Mouse (Mus musculus) CH12.LX (cell line): ENCODE measurements around the gene Cdh13.

Source experiments
- CHD2 ChIP-seq: IDR thresholded peaks from 2 replicates; pipeline ENCODE4 v1.6.1; 2011; ENCODE audit warnings: low read length, improper control_type of control experiment
- MAZ ChIP-seq: IDR thresholded peaks from 2 replicates; pipeline ENCODE4 v1.6.1; 2012; ENCODE audit warnings: low read depth, mild to moderate bottlenecking, inconsistent platforms, low read length, improper control_type of control experiment, moderate library complexity
- POLR2A ChIP-seq: IDR thresholded peaks from 2 replicates; pipeline ENCODE4 v1.6.1; 2011; ENCODE audit warnings: low read depth, mild to moderate bottlenecking, improper control_type of control experiment, low read length
- RCOR1 ChIP-seq: conservative IDR thresholded peaks from 2 replicates; pipeline ENCODE4 v1.6.1; 2012; ENCODE audit warnings: low read depth, mild to moderate bottlenecking, inconsistent platforms, low read length, improper control_type of control experiment

GRCm38 (mm10) chr8:119353659-119354023 lies 1070.1 kb downstream of the Cdh13 start:
- TF ChIP-seq POLR2A (no peak), RCOR1 (no peak), CHD2 (no peak), MAZ (no peak)
